Mouse (Mus musculus): Measurements from ENCODE around the gene Terb1. TPM values are rescaled to one million over a fixed set of nuclear protein-coding genes. Genes with fewer than 3 reads are reported as not detected.

Gene Terb1
- polyA plus RNA-seq, 1 experiment from 2014 or later = 0.40 TPM

DNA sequence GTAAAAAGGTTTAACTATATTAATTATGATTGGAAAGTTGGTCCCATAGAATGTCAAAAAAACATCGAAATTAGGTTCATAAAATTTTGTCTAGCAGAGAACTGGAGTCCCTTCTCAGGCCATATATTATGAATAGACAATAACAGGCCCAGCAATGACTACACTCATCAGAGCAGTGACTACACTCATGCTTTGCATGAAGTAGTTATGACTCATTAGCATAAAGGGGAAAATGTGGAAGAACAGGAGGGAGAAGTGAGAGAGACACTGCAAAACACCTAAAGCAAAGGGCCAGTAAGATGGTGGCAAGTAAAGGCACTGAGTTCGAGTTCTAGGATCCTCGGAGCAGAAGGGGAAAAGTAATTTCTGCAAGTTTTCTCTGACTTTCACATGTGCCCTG is 63.7 kb downstream of the Terb1 start:
- ATAC-seq (ENCODE audit: borderline replicate concordance, extremely low read depth, low FRiP score, low TSS enrichment) = no peak
- Histone ChIP-seq H3K4me3 (no peak overlapping the region), H3K27ac (no peak overlapping the region), H3K9ac (no peak overlapping the region), H3K27me3 (no peaks in the 10 kb centered on the region), H3K36me3 (no peaks in the 10 kb centered on the region), H3K4me2 (no peak overlapping the region), H3K4me1 (peaks cover 9% of the 10 kb centered on the region), H3K9me3 (no peaks in the 10 kb centered on the region)
- WGBS = 75% methylated on average over 3 of the region's 3 CpGs

- no peaks in the 10 kb centered on the region for H3K27me3 ChIP-seq
- no peak overlapping the region for H3K27ac ChIP-seq
- H3K4me3 ChIP-seq = no peak overlapping the region
- no peaks in the 10 kb centered on the region for H3K9me3 ChIP-seq
- H3K4me2 ChIP-seq = no peak overlapping the region
- no peak for ATAC-seq (ENCODE audit: borderline replicate concordance, extremely low read depth, low FRiP score, low TSS enrichment)
- 52% methylated on average over 6 of the region's 6 CpGs for WGBS
- H3K4me1 ChIP-seq = peaks cover 14% of the 10 kb centered on the region
- peaks cover 4% of the 10 kb centered on the region; the same call in 1 of the 2 replicates for H3K36me3 ChIP-seq
- H3K9ac ChIP-seq = no peak overlapping the region
These were observed 64.5 kb downstream of the Terb1 start for GRCm38 (mm10) chr8:104445248-104445647.

DNA sequence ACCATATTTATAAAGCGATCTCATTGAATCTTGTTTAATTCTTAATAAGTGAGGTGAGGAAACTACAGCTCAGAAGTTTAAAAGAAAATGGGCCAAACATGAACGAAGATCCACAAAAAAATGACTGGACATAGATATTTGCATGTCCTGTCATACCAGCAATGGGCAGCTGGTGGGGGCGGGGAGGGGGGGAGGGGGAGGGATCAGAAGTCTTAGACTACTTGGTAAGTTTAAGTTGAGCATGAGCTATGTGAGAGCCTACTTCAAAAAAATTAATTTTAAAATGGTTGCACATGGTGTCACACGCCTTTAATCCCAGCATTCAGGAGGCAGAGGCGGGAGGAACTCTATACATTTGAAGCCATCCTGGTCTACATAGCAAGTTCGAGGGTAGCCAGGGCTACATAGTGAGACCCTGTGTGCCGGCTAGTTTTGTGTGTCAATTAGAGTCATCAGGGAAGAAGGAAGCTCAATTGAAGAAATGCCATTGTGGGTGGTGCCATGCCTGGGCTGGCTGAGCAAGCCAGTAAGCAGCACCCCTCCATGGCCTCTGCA is 66.5 kb downstream of the Terb1 start:
- WGBS = 59% methylated on average over 7 of the region's 7 CpGs
- no peaks in the 10 kb centered on the region for H3K9me3 ChIP-seq
- ATAC-seq (ENCODE audit: borderline replicate concordance, extremely low read depth, low FRiP score, low TSS enrichment) = peak; percentile 9; the same call in 1 of the 2 replicates
- peak overlapping the region; percentile 78 for H3K4me2 ChIP-seq
- peak overlapping the region; percentile 94 for H3K4me3 ChIP-seq
- peaks cover 24% of the 10 kb centered on the region for H3K36me3 ChIP-seq
- peaks cover 14% of the 10 kb centered on the region for H3K4me1 ChIP-seq
- no peak overlapping the region for H3K27ac ChIP-seq
- no peak overlapping the region for H3K9ac ChIP-seq
- no peaks in the 10 kb centered on the region for H3K27me3 ChIP-seq

- H3K27me3 ChIP-seq = no peaks in the 10 kb centered on the region
- H3K9ac ChIP-seq = peak within 1 kb of the TSS; percentile 91
- peak within 1 kb of the TSS; percentile 94 for H3K4me3 ChIP-seq
- H3K4me2 ChIP-seq = peak within 1 kb of the TSS; percentile 78
- no peaks in the 10 kb centered on the region for H3K9me3 ChIP-seq
- H3K36me3 ChIP-seq = peaks cover 29% of the 10 kb centered on the region
- WGBS = under 1% methylated on average over 75 of the region's 75 CpGs
- peak; percentile 92 for ATAC-seq (ENCODE audit: borderline replicate concordance, extremely low read depth, low FRiP score, low TSS enrichment)
- peak within 1 kb of the TSS; percentile 82 for H3K27ac ChIP-seq
- peaks cover 14% of the 10 kb centered on the region for H3K4me1 ChIP-seq
These were observed 67.2 kb downstream of the Terb1 start, which contains the start of gene Dync1li2 for GRCm38 (mm10) chr8:104442299-104443124. Gene Dync1li2 (minus strand): TSS chr8:104443047.

DNA sequence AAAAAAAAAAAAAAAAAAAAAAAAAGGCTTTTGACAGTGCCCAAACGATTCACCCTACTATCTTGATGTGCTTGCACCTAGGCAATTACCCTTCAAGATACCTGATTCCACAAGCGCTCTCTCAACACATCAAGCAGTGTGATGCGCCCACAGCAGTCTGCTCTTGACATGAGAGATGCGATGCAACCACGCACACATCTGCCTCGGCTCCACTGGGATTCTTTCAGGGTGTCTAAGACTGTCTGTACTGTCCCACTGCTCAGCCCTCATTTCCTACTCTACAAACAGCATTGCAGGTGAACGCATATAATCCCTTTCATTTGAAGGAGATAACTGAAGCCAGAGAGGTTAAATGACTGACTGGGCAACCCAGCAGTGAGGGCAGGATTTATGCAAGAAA is 68.1 kb downstream of the Terb1 start:
- 45% methylated on average over 7 of the region's 7 CpGs for WGBS
- Histone ChIP-seq H3K36me3 (peaks cover 38% of the 10 kb centered on the region), H3K9me3 (no peaks in the 10 kb centered on the region), H3K27ac (no peak overlapping the region), H3K4me2 (peak overlapping the region; percentile 78), H3K9ac (peak overlapping the region; percentile 91), H3K4me3 (peak overlapping the region; percentile 94), H3K27me3 (no peaks in the 10 kb centered on the region), H3K4me1 (peaks cover 17% of the 10 kb centered on the region)
- no peak for ATAC-seq (ENCODE audit: borderline replicate concordance, extremely low read depth, low FRiP score, low TSS enrichment)

DNA sequence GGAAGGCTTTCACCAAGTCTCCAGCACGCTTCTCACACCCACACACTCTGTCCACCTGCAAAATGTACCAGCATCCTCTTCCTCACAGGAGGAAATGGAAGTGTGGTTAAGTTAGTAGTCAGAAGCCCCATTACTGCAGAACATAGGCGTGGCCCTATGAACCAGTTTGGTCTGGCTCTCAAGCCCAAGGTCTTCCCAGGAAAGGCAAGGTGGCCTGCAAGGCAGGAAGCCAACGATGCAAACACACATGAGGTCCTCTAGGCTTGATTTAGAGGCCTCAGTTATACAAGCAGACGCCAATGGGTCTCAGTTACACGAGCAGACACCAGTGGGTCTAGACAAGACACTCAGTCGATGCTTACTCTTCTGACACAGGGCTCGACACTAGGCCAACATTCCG is 70.2 kb downstream of the Terb1 start:
- ATAC-seq (ENCODE audit: borderline replicate concordance, extremely low read depth, low FRiP score, low TSS enrichment) = no peak
- Histone ChIP-seq H3K27me3 (no peaks in the 10 kb centered on the region), H3K4me2 (no peak overlapping the region), H3K27ac (no peak overlapping the region), H3K36me3 (peaks cover 54% of the 10 kb centered on the region), H3K9me3 (no peaks in the 10 kb centered on the region), H3K9ac (no peak overlapping the region), H3K4me1 (peaks cover 29% of the 10 kb centered on the region), H3K4me3 (no peak overlapping the region)
- WGBS = 89% methylated on average over 8 of the region's 8 CpGs

- no peaks in the 10 kb centered on the region for H3K27me3 ChIP-seq
- H3K9me3 ChIP-seq = no peaks in the 10 kb centered on the region
- H3K9ac ChIP-seq = no peak overlapping the region
- H3K4me1 ChIP-seq = peaks cover 29% of the 10 kb centered on the region
- H3K4me2 ChIP-seq = no peak overlapping the region
- no peak overlapping the region for H3K27ac ChIP-seq
- 86% methylated on average over 13 of the region's 13 CpGs for WGBS
- no peak overlapping the region for H3K4me3 ChIP-seq
- peaks cover 70% of the 10 kb centered on the region for H3K36me3 ChIP-seq
- no peak for ATAC-seq (ENCODE audit: borderline replicate concordance, extremely low read depth, low FRiP score, low TSS enrichment)
These were observed 72.1 kb downstream of the Terb1 start for GRCm38 (mm10) chr8:104437494-104438135.

GRCm38 (mm10) chr8:104436591-104436990 is 73.1 kb downstream of the Terb1 start:
- Histone ChIP-seq H3K27me3 (no peaks in the 10 kb centered on the region), H3K4me3 (no peak overlapping the region), H3K9ac (no peak overlapping the region), H3K9me3 (no peaks in the 10 kb centered on the region), H3K27ac (peak overlapping the region; percentile 84), H3K36me3 (peaks cover 80% of the 10 kb centered on the region), H3K4me2 (no peak overlapping the region), H3K4me1 (peaks cover 25% of the 10 kb centered on the region)
- WGBS = 83% methylated on average over 4 of the region's 4 CpGs
- no peak for ATAC-seq (ENCODE audit: borderline replicate concordance, extremely low read depth, low FRiP score, low TSS enrichment)

DNA sequence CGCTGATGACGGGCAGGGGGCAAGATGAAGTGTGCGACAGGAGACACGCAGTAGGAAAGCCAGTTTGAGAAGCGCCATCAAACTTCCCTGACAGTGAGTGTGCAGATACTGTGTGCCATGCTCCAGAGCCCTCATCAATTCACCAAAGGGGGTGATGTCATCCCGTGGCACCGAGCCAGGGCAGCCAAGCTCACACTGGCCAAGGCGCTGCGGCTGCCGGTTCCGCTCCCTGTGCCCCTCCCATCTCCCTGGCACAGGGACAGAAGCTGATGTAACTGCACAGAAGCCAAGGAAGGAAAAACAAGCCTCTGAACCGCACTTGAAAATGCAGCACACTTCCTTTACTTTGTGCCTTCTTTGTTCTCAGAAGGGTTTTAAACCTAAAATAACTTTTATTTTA is 73.7 kb downstream of the Terb1 start:
- Histone ChIP-seq H3K36me3 (peaks cover 84% of the 10 kb centered on the region), H3K4me2 (no peak overlapping the region), H3K27ac (peak overlapping the region; percentile 84), H3K4me3 (no peak overlapping the region), H3K9me3 (no peaks in the 10 kb centered on the region), H3K27me3 (no peaks in the 10 kb centered on the region), H3K9ac (no peak overlapping the region), H3K4me1 (peaks cover 20% of the 10 kb centered on the region)
- peak; percentile 93 for ATAC-seq (ENCODE audit: borderline replicate concordance, extremely low read depth, low FRiP score, low TSS enrichment)
- 26% methylated on average over 12 of the region's 12 CpGs for WGBS

- Histone ChIP-seq H3K36me3 (peaks cover 88% of the 10 kb centered on the region), H3K4me2 (no peak overlapping the region), H3K9me3 (no peaks in the 10 kb centered on the region), H3K9ac (no peak overlapping the region), H3K27ac (no peak overlapping the region), H3K4me1 (peaks cover 15% of the 10 kb centered on the region), H3K27me3 (no peaks in the 10 kb centered on the region), H3K4me3 (no peak overlapping the region)
- ATAC-seq (ENCODE audit: borderline replicate concordance, extremely low read depth, low FRiP score, low TSS enrichment) = no peak
- 85% methylated on average over 18 of the region's 18 CpGs for WGBS
These were observed 74.8 kb downstream of the Terb1 start for GRCm38 (mm10) chr8:104434826-104435354.

GRCm38 (mm10) chr8:104434275-104434674 is 75.4 kb downstream of the Terb1 start:
- no peak for ATAC-seq (ENCODE audit: borderline replicate concordance, extremely low read depth, low FRiP score, low TSS enrichment)
- Histone ChIP-seq H3K9me3 (no peaks in the 10 kb centered on the region), H3K27me3 (no peaks in the 10 kb centered on the region), H3K36me3 (peaks cover 88% of the 10 kb centered on the region), H3K4me1 (peaks cover 15% of the 10 kb centered on the region), H3K27ac (no peak overlapping the region), H3K4me3 (no peak overlapping the region), H3K9ac (no peak overlapping the region), H3K4me2 (no peak overlapping the region)
- WGBS = 82% methylated on average over 4 of the region's 4 CpGs

Measured in lung, embryonic 15.5 days (tissue).